Mouse (Mus musculus) limb, embryonic 14.5 days (tissue): ENCODE results near the gene Eipr1. TPM values are rescaled to one million over a fixed set of nuclear protein-coding genes. Genes with fewer than 3 reads are reported as not detected.

ENCODE experiments used
- ATAC-seq: fragments of 200-750 bp; cut with Nextera tagmentation; 2 replicates; pipeline ENCODE4 v1.8.0; 2017; ENCODE audit warnings: low read depth, moderate number of reproducible peaks, moderate TSS enrichment; ENCODE audit not compliant: low FRiP score
- DNase-seq: peaks from one replicate; pipeline ENCODE4 v3.0.0-alpha.2; 2015; ENCODE audit warnings: low spot score
- H3K27ac ChIP-seq: fragments of 300-500 bp; sonication (generic); replicated peaks from 2 replicates; pipeline ENCODE4 v1.5.1; 2014; ENCODE audit warnings: low read depth, mild to moderate bottlenecking, low read length, moderate library complexity, mixed read lengths
- H3K27me3 ChIP-seq: fragments of 300-500 bp; sonication (generic); 2 replicates; pipeline ENCODE4 v1.6.1; 2014; ENCODE audit warnings: low read length, mixed read lengths; ENCODE audit not compliant: control insufficient read depth, insufficient read depth
- H3K36me3 ChIP-seq: fragments of 300-500 bp; sonication (generic); 2 replicates; pipeline ENCODE4 v1.6.1; 2014; ENCODE audit warnings: mild to moderate bottlenecking, low read length, moderate library complexity, mixed read lengths; ENCODE audit not compliant: control insufficient read depth, insufficient read depth
- H3K4me1 ChIP-seq: fragments of 300-500 bp; sonication (generic); 2 replicates; pipeline ENCODE4 v1.6.1; 2014; ENCODE audit warnings: antibody characterized with exemption, low read length, mixed read lengths; ENCODE audit not compliant: control insufficient read depth, insufficient read depth
- H3K4me2 ChIP-seq: fragments of 300-500 bp; sonication (generic); replicated peaks from 2 replicates; pipeline ENCODE4 v1.6.1; 2014; ENCODE audit warnings: low read depth, mild to moderate bottlenecking, low read length, moderate library complexity; ENCODE audit not compliant: severe bottlenecking
- H3K4me3 ChIP-seq: fragments of 300-500 bp; sonication (generic); replicated peaks from 2 replicates; pipeline ENCODE4 v1.5.1; 2014; ENCODE audit warnings: low read length
- H3K9ac ChIP-seq: fragments of 300-500 bp; sonication (generic); 2 replicates; pipeline ENCODE4 v1.6.1; 2014; ENCODE audit warnings: mild to moderate bottlenecking, low read depth, low read length, moderate library complexity; ENCODE audit not compliant: severe bottlenecking
- H3K9me3 ChIP-seq: fragments of 300-500 bp; sonication (generic); 2 replicates; pipeline ENCODE4 v1.6.1; 2016; ENCODE audit warnings: low read length; ENCODE audit not compliant: control insufficient read depth
- POLR2A ChIP-seq: fragments of 200-500 bp; IDR thresholded peaks from 2 replicates; pipeline ENCODE4 v1.8.0; 2012; ENCODE audit warnings: inconsistent platforms, mild to moderate bottlenecking, moderate library complexity, borderline replicate concordance; ENCODE audit not compliant: insufficient read depth, insufficient read length; ENCODE audit errors: extremely low read depth
- WGBS: fragments of 180-500 bp; shearing (Covaris S2); extraction: QIAGEN DNeasy Blood & Tissue Kit; methylation state at CpG from one replicate; pipeline ENCODE4 v1.1.7; 2014; 5-methylcytosine and 5-hydroxymethylcytosine counted together
- polyA plus RNA-seq, 2 experiments: library from polyadenylated mRNA; depleted of rRNA in 1 of 2; stranded (reverse) in 1 of 2; unstranded in 1 of 2; fragments of >200 nt; fragmentation: Nextera tagmentation in 1 of 2; extraction: Ambion mirVana in 1 of 2; gene quantifications; 2 replicates each; pipeline versions ENCODE4 v1.2.1 to v1.2.3; 2012 to 2014

Gene Eipr1
- polyA plus RNA-seq, 2 experiments: 18.8 to 31.2 TPM

- Histone ChIP-seq H3K27ac (no peak overlapping the region), H3K9me3 (no peaks in the 10 kb centered on the region), H3K4me3 (no peak overlapping the region), H3K9ac (no peak overlapping the region), H3K4me1 (no peaks in the 10 kb centered on the region), H3K4me2 (no peak overlapping the region), H3K27me3 (no peaks in the 10 kb centered on the region), H3K36me3 (peaks cover 40% of the 10 kb centered on the region)
- no peak for TF ChIP-seq POLR2A
- no peak for ATAC-seq
- DNase-seq: no peak
- 90% methylated on average over 3 of the region's 3 CpGs for WGBS
Measured at GRCm38 (mm10) chr12:28743328-28743727, 8.3 kb upstream of the Eipr1 start.

GRCm38 (mm10) chr12:28750021-28750633 lies 1.5 kb upstream of the Eipr1 start, which contains the start of gene Trappc12:
TSS of gene Trappc12 (minus strand) at chr12:28750472.
- peak; percentile 90 for ATAC-seq

GRCm38 (mm10) chr12:28750876-28751275 lies 727 bp upstream of the Eipr1 start:
- peak overlapping the region; percentile 85; the same call in 1 of the 2 replicates for H3K4me2 ChIP-seq
- no peak for DNase-seq
- no peak overlapping the region for H3K27ac ChIP-seq
- peaks cover 7% of the 10 kb centered on the region; the same call in 1 of the 2 replicates for H3K4me1 ChIP-seq
- H3K36me3 ChIP-seq: peaks cover 15% of the 10 kb centered on the region
- 95% methylated on average over 5 of the region's 5 CpGs for WGBS
- H3K9ac ChIP-seq: no peak overlapping the region
- H3K9me3 ChIP-seq: no peaks in the 10 kb centered on the region
- no peaks in the 10 kb centered on the region for H3K27me3 ChIP-seq
- no peak for TF ChIP-seq POLR2A
- no peak overlapping the region for H3K4me3 ChIP-seq
- no peak for ATAC-seq

More at GRCm38 (mm10) chr12:28750021-28750633, 1.5 kb upstream of the Eipr1 start, which contains the start of gene Trappc12:
- 1% methylated on average over 41 of the region's 41 CpGs for WGBS
- TF ChIP-seq POLR2A: peak; percentile 36; the same call in 1 of the 2 replicates
- no peaks in the 10 kb centered on the region for H3K9me3 ChIP-seq
- H3K27me3 ChIP-seq: no peaks in the 10 kb centered on the region
- H3K9ac ChIP-seq: peak within 1 kb of the TSS; percentile 85
- peak; percentile 89 for DNase-seq
- peaks cover 22% of the 10 kb centered on the region for H3K36me3 ChIP-seq
- peaks cover 7% of the 10 kb centered on the region; the same call in 1 of the 2 replicates for H3K4me1 ChIP-seq
- peak within 1 kb of the TSS; percentile 85 for H3K4me2 ChIP-seq
- no peak within 1 kb of the TSS for H3K27ac ChIP-seq
- peak within 1 kb of the TSS; percentile 85 for H3K4me3 ChIP-seq

GRCm38 (mm10) chr12:28756019-28756418 lies 4.4 kb downstream of the Eipr1 start:
- TF ChIP-seq POLR2A: no peak
- H3K4me1 ChIP-seq: no peaks in the 10 kb centered on the region
- H3K9ac ChIP-seq: no peak overlapping the region
- no peak for ATAC-seq
- H3K27me3 ChIP-seq: no peaks in the 10 kb centered on the region
- no peaks in the 10 kb centered on the region for H3K9me3 ChIP-seq
- 84% methylated on average over 4 of the region's 4 CpGs for WGBS
- H3K27ac ChIP-seq: no peak overlapping the region
- no peak for DNase-seq
- no peaks in the 10 kb centered on the region for H3K36me3 ChIP-seq
- no peak overlapping the region for H3K4me2 ChIP-seq
- no peak overlapping the region for H3K4me3 ChIP-seq

GRCm38 (mm10) chr12:28769953-28770352 lies 18.4 kb downstream of the Eipr1 start:
- Histone ChIP-seq H3K9ac (no peak overlapping the region), H3K4me1 (no peaks in the 10 kb centered on the region), H3K27ac (no peak overlapping the region), H3K9me3 (no peaks in the 10 kb centered on the region), H3K27me3 (no peaks in the 10 kb centered on the region), H3K4me3 (no peak overlapping the region), H3K4me2 (no peak overlapping the region), H3K36me3 (peaks cover 4% of the 10 kb centered on the region; the same call in 1 of the 2 replicates)
- WGBS: 89% methylated on average over 7 of the region's 7 CpGs
- DNase-seq: no peak
- no peak for TF ChIP-seq POLR2A
- no peak for ATAC-seq

- Histone ChIP-seq H3K4me2 (no peak overlapping the region), H3K4me1 (no peaks in the 10 kb centered on the region), H3K9ac (no peak overlapping the region), H3K9me3 (no peaks in the 10 kb centered on the region), H3K27ac (no peak overlapping the region), H3K4me3 (no peak overlapping the region), H3K27me3 (no peaks in the 10 kb centered on the region), H3K36me3 (peaks cover 4% of the 10 kb centered on the region; the same call in 1 of the 2 replicates)
- ATAC-seq (no peak), DNase-seq (no peak)
- no peak for TF ChIP-seq POLR2A
- WGBS: 90% methylated on average over 3 of the region's 3 CpGs
Measured at GRCm38 (mm10) chr12:28773815-28774214, 22.2 kb downstream of the Eipr1 start.
